Mouse (Mus musculus) thymus, postnatal 0 days (tissue): ENCODE data around the gene Kit. TPM values are rescaled to one million over a fixed set of nuclear protein-coding genes. Genes with fewer than 3 reads are reported as not detected.
A peak's percentile ranks its signal among the peaks of the same experiment; 100 is the strongest.

Experiments
- DNase-seq: peaks from one replicate; pipeline ENCODE4 v3.0.0-alpha.2; 2015; ENCODE audit warnings: low spot score
- polyA plus RNA-seq: library from polyadenylated mRNA; unstranded; fragments of >200 nt; fragmentation: Nextera tagmentation; extraction: Ambion mirVana; gene quantifications from 2 replicates; pipeline ENCODE4 v1.2.1, GENCODE M21; 2015

Gene Kit
- polyA plus RNA-seq, result 8.4 and 9.6 TPM in 2 replicates

DNA sequence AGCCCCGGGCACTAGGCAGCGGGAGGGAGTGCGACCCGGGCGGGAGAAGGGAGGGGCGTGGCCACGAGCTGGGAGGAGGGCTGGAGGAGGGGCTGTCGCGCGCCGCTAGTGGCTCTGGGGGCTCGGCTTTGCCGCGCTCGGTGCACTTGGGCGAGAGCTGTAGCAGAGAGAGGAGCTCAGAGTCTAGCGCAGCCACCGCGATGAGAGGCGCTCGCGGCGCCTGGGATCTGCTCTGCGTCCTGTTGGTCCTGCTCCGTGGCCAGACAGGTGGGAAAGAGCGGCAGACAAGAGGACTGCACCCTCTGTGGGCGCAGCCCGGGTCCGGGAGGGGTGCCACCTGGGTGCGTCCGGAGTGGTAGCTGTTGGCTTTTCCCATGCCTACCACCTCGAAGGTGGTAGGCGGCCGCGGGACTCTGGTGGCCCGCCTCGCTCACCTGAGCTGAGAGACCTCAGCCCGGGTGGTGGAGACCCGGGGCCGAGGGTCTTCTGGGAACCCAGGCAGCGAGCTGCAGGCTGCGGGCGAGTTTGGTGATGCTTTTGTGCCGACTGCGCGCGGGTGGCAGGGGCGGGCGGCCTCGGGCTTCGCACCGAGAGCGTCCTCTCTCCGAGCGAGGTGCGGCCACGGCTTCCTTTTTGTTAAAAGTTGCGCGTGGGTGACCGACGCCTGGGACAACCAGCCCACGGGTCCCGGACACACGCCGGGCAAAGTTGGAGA is at the start of gene Kit:
Gene Kit, plus strand, starts transcription at position 65 of the 715 bp plus-strand sequence.
- DNase-seq, result peak; percentile 86

DNA sequence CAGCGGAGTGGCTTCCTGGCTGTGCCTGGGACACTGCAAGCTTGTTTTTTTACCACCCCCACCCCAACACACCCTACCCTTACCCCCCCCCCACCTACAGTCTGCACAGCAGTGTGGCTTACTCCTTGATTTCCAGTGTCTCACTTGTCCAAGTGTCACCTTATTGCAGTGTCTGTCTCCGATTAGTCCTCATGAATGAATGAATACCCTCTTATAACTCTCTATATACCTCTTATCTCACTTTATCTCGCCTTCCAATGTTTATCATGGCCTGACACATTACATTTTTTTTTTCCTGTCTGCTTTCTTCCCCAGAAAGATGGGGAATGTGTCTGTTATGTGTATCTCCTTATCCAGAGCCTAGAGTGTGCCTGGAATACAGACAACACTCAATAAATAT is 38.6 kb upstream of the Kit start:
- no peak for DNase-seq

DNA sequence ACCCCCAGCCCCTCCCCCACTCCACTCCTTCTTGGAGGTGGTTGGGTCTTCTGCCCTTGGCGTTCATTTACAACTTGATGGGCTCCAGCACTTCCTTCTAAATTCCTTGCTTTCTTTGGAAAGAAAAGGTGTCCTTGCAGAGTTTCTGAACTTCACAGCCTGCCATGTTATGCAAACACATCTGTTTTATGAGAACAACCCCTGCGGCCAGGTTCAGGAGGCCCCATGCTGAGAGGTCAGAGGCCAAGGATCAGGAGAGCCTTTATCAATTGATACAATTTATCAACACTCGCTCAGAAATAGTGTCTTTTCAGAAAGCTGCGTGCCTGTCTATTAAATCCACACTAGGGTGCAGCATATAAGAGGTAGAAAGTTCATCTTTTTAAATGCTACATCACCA is 37.0 kb upstream of the Kit start:
- DNase-seq, result no peak

DNA sequence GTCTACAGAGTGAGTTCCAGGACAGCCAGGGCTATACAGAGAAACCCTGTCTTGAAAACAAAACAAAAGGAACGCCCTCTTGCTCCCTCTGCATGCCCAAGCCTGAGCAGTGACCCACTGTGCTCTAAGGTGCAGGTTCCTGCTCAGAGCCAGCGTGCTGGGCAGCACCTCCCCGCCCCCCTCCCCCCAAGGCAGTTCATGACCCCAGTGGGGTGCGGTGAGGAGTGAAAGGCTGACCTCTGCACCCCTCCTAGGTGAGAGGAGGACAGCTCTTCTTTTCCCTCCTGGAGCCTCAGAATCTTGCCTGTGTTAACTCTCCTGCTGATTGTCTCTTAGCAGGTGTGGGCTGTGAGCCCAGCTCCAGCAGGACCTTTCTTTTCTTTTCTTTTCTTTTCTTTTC is 36.3 kb upstream of the Kit start:
- DNase-seq, result no peak

DNA sequence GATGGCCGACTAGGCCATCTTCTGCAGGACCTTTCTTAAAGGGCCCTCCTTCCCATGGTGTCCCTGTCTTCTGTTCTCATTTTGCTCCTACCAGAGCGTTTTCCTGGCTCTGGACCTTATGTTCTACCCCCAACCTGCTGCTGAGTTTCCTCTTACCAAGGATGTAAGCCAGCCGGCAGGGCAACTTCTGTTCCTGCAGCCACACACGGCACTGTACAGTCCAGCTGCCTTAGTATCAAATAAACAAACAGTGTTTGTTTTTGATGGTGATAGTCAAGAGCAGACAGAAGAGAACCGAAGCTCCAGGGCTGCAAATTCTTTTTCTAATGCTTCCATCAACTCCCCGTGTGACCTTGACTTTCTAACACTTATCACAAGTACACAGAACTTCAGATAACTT is 35.6 kb upstream of the Kit start:
- DNase-seq, result no peak

DNA sequence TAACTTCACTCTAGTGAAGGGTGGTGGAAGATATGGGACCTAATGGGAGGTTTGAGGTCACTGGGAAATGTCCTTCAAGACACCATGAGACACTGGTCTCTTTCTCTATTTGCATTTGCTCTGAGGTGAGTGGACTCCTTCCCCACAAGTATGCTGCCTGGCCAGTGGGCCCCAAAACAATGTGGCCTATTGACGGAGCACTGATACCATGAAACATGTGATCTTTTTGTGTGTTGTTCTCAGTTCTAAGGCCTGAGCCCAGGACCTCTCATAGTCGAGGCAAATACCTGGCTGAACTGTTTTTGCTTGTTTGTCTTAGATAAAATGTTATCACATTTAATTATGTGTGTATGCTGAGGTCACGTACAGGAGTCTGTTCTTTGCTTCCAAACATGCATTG is 31.0 kb upstream of the Kit start:
- no peak for DNase-seq

DNA sequence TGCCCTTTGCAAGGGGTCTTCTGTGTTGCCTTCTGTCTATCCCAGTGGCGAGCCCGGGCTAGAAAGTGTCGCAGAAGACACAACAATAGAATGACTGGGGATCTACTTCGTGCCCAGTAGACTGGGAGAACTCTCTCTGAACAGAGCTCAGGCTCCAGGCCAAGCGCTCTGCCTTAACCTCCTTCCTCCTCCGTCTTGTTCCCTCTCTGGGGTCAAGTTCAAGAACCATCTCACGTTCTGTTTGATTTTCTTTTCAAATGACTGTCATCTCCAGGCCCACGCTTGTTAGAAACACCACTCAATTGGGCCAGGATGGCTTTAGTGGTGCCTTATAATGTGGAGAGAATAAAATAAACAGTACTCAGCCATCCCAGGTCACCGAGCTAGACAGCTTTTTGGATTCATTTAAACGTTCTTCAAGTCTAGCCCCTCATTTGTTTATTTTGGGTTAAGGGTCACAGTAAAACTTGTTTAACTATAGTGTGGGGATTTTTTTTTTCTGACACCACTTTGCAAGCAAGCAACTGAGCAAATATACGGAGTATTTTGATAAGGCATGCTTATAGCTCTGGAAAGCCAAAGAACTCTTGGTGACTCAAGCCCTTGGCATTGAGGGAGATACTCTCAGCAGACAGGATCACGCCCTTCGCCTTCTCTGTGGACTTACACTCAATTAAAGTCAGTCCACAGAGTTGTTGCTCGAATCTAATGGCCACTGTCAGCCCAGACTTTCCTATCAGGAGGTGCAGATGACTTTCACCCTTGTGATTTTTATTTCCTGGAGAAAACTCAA is 30.0 kb upstream of the Kit start:
- DNase-seq, result no peak

DNA sequence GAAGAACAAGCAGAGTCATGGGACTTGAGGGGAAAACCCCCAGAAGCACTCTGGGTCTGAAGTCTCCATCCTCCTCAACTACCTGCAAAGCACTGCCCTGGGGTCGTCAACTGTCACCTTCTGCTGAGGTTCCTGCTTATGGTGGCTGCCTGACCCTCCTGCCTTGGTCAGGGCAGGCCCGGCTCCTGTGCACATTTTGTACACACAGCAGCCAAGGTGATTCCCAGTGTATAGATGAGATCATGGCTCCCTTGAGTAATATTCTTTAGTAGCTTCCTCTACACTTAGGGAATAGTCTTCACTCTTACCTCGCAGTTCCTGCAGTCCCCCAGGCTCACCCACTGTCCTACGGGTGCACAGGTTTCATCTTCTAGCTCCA is 29.5 kb upstream of the Kit start:
- DNase-seq, result no peak

DNA sequence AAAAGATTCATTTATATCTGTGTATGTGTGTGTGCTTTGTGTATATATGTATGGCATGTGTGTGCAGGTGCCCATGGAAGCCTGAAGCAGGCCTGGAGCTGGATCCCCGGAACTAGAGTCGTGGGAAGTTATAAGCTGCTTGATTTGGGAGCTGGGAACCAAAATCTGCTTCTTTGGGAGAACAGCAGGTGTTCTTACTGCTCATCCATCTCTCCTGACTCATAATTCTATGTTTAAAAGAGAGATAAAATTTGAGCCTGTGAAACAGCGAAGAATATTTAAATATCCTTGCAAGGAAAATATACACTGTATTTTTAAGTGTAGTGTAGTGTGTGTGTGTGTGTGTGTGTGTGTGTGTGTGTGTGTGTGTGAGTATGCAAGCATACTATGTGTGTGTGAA is 21.7 kb upstream of the Kit start:
- DNase-seq, result no peak

DNA sequence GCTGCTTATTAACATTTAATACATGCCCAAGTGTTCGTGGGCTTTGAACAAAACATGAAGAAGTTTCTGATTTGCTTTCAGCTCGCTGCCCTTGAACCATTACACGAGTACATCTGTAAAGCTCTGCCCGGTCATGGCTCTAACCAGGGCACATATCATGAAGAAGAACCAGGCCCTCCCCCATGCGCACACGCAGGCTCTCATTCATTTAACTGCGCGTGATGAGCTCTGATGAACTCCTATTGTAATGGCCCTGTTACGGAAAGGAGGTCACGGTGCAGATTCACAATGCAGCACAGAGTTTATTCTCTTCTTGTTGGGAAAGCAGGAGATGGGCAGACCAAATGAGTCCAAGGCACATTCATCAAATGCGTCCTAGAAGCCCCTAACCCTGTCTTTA is 17.1 kb upstream of the Kit start:
- no peak for DNase-seq

DNA sequence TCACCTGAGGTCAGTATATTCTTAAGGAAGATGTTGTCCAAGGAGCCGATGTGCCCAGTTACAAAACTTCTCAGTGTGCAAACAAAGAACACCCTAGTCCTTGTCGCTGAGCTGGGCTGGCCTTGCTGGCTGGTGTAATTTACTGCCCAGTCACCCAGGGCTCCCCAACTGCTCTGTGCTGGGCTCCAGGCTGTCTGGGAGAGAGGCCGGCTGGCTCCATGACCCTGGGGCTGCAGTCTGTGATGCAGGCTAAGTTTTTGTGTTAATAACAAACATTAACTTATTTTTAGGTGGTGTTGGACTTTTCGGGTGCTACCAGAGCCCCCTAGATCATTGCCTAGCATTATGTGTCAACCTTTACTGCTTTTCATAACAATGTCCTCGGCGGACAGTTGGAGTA is 15.4 kb upstream of the Kit start:
- no peak for DNase-seq

DNA sequence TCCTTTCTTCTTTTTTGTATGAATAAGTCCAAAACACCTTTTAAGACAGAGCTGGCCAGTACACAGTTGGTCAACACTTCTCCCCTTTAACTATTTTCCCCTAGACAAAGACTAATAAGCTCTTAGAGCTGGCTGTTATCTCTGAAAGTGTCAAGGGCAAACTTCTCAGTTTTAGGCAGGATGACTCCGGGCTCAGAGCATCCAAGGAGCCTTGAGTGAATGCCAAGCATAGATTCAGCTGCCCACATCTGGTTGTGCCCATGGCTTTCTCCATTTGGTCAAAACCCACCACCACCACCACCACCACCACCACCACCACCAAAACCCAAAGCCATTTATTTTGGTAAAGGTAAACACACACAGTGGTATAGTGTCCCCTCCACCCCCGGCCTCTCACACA is 13.5 kb upstream of the Kit start:
- DNase-seq, result no peak

DNA sequence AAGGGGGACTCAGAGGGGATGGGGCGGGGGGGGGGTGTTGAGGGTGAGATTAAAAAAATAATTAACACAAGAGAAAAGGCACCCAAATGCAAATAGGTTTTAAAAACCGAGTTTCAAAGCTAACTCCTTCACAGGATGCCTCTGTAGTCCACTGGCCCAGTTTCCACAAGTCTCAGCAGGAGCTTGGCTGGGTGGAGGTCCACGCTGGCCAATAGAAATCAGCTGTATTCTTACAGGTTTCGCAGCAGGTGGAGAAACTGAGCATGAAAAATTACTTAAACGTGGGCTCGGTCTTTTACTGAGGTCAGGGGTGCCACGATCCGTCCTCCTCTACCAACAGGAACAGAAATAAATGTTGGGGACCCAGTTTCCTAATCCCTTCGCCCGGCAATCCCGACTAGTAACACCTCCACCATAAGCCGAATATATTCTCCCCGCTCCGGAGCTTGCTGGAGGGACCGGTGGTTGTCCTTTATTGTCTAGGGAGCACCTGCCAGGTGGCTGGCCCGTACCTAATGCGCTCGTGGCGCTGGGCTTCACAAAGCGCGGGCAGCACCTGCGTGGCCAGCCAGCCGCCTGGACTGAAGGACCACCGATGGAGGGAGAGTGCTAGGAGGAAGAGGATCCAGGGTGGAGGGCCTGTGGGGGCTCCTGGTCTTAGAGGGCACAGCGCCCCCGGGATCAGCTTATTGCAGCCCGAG is 415 bp upstream of the Kit start:
- no peak for DNase-seq

DNA sequence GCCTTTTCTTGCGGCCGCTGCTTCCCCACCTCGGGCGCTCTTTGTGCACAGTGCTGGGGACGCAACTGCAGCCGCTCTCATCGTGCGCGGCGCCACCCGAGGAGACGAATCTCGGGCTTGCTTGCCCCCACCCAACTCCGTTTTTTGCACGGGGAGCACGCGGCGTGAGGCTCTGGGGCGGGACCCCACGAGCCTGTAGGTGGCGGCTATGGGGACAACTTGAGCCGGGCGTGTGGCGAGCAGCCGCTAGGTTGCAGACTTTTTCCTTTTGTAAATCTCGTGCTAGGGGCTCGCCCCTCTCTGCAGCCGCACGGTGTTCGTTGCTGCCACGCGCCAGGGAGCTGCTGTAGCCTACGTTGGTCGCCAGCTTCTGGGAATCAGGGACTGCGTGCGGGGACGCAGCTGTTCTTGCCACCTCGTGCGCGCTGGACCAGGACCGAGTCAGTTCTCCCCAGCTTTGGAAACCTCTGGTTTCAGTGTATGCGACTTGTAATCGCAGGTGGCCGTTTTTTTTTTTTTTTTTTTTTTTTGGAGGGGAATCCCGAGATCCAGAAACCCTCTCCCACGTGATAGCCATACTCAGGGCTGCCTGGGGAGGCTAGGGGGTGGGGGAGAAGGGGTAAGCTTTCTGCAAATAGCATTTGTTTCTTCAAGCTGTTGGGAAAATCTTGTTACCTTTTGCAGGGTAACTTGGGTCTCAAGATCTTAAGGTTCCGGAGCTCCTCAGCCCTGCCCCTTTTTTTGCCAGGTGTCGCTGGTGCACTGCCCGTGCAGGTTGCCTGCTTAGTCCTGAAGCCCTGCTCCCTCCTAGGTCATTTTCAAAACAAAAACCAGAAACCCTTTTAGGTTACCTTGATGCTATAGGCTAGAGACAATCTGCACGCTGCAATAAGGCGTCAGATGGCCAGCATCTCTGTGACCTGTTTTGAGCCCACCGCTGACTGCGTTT is 1.1 kb downstream of the Kit start:
- DNase-seq, result peak; percentile 72

DNA sequence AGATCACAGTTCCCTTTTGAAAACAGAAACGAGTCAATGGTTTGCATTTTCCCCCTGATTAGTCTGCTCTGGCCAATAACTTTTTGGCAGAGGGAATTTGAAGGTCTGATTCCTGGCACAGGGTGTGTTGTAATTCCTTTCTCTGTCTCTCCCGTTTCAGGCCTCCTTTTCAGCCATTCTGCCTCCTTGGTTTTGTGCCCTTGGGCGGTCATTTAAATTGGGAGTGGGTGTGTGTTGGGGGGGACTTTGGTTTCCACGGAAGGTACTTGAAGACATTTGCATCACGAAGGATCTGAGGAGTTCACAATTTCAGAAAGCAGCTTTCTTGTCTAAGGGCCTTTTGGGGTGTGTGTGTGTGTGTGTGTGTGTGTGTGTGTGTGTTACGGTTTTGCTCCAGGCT is 2.0 kb downstream of the Kit start:
- DNase-seq, result no peak

DNA sequence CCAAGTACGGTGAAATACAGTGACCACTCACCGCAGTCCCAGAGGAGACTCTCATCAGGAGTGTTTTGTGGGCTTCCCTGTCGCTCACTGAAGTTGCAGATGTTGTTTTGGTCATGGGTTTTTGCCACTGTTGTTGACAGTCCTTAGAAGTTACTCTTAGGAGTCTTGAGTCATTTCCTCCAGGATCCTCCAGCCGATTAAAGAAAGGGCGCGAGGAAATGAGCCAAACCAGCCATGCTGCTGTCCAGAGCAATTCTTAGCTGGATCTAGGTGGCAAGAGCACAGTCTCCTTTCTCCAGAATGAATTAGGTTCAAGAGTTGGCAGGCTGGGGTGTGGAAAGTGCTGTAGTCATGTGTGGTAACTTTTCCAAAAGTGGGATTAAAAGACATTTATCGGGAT is 3.4 kb downstream of the Kit start:
- no peak for DNase-seq

DNA sequence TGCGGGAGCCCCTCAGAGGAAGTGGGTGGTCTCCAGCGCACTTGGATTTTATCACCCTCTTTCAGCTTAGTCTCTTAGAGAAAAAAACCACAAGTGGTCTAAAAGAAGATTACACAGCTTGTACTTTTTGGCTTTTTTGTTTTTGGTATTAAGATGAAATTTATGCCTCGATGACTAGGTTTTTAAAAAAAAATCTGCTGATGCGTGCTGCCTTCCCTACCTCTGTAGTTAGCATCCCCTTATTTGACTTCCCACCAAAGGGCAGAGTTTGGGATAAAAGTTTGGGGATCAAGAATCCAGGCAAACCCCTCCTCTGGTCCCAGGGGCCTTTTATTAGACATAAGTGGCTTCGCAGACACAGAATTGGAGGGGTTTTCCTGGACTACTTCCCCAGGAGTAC is 4.5 kb downstream of the Kit start:
- DNase-seq, result peak; percentile 22

DNA sequence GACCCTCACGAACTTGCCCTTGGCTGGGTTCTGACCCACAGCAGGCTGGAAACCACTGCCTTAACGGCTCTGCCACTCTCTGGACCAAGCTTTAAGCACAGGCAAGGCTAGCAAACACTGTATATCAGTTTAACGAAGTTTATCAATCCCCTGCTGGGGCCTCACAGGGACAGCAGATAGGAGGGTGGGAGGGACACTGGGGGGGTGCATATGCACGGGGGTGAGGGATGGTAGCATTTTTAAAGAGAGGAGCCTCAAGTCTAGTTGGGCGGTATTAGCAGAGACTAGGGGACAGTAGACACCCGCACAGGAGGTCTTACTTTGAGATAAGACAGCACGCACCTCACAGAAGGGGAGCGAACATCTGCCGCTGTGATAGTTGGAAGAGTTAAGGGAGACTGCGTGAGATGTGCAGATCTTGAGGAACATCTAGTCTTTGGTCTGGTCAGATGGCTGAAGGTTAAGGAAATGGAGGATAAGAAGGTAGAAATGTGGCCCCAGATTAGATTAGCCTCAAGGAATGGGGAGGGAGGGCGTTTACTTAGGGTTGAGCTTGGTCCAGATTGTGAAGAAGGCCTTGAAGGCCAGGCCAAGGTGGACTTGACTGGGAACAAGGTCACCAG is 5.0 kb downstream of the Kit start:
- DNase-seq, result no peak

DNA sequence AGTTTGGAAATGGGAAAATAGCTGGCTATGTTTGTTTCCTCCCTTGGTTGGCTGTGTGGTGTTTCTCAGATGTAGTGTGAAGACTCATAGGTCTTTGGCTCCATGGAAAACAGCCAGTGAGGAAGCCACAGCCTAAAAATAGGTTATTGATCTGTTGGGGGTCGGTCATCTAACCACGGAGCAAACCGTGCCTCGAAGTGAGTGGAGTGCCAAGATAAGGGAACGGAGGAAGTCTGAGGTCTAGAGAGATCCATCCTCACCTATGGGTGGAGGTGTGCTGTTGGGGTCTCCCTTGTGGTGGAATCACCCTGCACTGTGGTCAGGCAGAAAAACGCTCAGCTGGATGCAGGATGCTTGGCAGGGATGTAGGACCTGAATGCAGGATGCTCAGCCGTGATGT is 7.2 kb downstream of the Kit start:
- no peak for DNase-seq

DNA sequence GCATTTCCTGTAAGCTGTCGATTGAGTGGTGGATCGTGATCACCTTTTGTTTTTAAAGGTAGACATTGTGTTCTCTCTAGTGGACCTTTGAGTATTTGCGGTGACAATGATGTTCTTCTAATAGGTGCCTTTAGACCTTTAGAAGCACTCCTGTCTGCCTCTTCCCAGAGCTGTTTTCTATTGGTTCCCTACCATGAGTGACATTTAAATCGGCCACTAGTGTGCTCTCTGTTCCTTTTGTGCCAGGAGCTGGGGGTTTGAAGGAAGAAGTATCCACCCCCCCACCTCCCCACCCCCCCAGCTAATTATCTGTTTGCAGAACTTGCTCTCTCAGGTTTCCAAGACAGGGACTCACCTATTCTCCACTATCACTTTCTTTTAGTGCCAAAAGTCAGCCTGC is 13.1 kb downstream of the Kit start:
- no peak for DNase-seq
